Mouse (Mus musculus) kidney, adult 2 months (tissue): ENCODE data around the gene Gstt4. TPM values are rescaled to one million over a fixed set of nuclear protein-coding genes. Genes with fewer than 3 reads are reported as not detected.

Source experiments
- DNase-seq: peaks from one replicate; pipeline ENCODE4 v3.0.0; 2021
- H3K27ac ChIP-seq: fragments of 200-500 bp; 2 replicates; pipeline ENCODE4 v1.5.1; 2012; ENCODE audit warnings: low read depth, low read length, control low read depth, inconsistent platforms; ENCODE audit not compliant: insufficient read depth
- H3K27me3 ChIP-seq: fragments of 200-500 bp; replicated peaks from 2 replicates; pipeline ENCODE4 v1.6.1; 2012; ENCODE audit warnings: mild to moderate bottlenecking, moderate library complexity, low read length, inconsistent platforms; ENCODE audit not compliant: control insufficient read depth, insufficient read depth
- H3K36me3 ChIP-seq: fragments of 200-500 bp; 2 replicates; pipeline ENCODE4 v1.6.1; 2012; ENCODE audit warnings: mild to moderate bottlenecking, moderate library complexity, low read length, inconsistent platforms; ENCODE audit not compliant: control insufficient read depth, insufficient read depth
- H3K4me1 ChIP-seq: fragments of 200-500 bp; 2 replicates; pipeline ENCODE4 v1.6.1; 2011; ENCODE audit warnings: low read length; ENCODE audit not compliant: control insufficient read depth, insufficient read depth
- H3K4me3 ChIP-seq: fragments of 200-500 bp; 2 replicates; pipeline ENCODE4 v1.5.1; 2011; ENCODE audit warnings: mild to moderate bottlenecking, low read depth, low read length, control low read depth; ENCODE audit not compliant: insufficient read depth
- CTCF ChIP-seq: fragments of 200-500 bp; conservative IDR thresholded peaks from 2 replicates; pipeline ENCODE4 v1.5.1; 2011; ENCODE audit warnings: low read depth, mild to moderate bottlenecking, control low read depth, low read length, moderate library complexity, mixed read lengths; ENCODE audit not compliant: insufficient read depth, insufficient read length
- POLR2A ChIP-seq: fragments of 200-500 bp; IDR thresholded peaks from one replicate; pipeline ENCODE4 v1.6.1; 2011; ENCODE audit warnings: low read depth, low read length, control low read depth
- WGBS: fragments of 180-500 bp; shearing (Covaris S2); methylation state at CpG from one replicate; pipeline ENCODE4 v1.1.7; 2018; 5-methylcytosine and 5-hydroxymethylcytosine counted together
- polyA plus RNA-seq: library from polyadenylated mRNA; depleted of rRNA; stranded (reverse); fragments of >200 nt; gene quantifications from 2 replicates; pipeline ENCODE4 v1.2.3, GENCODE M21; 2012

Gstt4 gene
- polyA plus RNA-seq, 1 experiment = 0.11 TPM

DNA sequence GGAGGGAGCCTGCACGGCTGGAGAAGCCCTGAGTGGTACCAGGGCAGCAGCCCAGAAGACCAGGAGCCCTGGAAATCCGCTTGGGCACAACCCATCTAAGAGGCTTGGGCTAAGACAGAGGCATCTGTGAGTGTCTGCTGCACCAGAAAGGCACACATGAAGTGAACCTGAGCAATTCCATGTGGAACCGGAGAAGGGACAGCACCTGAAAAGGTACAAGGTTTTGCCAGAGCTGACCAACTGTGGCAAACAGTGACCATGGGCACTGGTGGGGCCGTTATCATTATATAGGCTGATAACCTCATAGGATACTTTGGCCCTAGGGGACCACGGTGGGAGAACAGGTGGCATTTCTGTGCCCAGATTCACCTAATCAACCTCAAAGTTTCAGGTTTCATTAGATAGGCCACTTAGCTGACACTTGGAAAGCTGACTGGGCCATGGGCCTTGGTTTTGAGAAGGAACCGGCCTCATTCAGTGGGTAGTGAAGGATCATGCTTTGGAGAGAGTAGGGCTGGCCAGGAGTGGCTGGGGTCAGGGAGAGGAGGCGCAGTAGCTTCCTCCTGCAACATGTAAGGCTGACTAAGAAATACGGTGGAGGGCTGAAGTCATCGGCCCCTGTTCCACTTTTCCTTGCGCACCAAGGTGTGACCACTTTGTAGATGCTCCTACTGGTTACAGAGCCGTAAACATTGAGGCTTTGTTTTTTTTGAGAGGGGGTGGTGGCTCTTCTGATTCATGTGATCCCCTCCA, 34.0 kb upstream of the Gstt4 start:
- Histone ChIP-seq H3K4me3 (no peak overlapping the region), H3K36me3 (no peaks in the 10 kb centered on the region), H3K27ac (no peak overlapping the region), H3K27me3 (no peaks in the 10 kb centered on the region), H3K4me1 (peaks cover 6% of the 10 kb centered on the region; the same call in 1 of the 2 replicates)
- no peak for TF ChIP-seq CTCF
- TF ChIP-seq POLR2A = no peak
- 89% methylated on average over 11 of the region's 11 CpGs for WGBS
- DNase-seq = no peak

DNA sequence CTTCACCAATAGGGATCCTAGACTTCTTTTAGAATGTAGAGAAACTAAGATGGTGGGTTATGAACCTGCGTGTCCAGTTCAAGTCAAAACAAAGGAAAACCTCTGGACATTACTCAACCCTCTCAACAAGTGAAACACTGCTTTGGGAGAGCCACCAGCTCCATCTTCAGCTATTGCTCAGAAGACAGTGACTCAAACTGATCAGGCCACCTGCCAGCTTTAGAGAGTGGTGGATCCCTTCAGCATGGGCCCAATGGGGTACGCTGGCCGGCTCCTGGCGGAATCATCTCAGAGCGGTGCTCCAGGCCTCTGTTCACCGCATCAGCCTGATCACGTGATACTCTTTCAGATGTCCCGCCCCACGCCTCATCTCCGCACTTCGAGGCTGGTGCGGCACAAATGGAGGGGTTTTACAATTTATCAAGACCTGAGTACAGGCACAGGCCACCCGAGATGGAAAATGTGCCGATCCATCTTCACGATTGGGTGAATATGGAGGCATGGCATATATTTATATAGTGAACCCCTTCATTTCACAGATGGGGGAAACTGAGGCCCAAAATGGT, 33.2 kb upstream of the Gstt4 start:
- no peak for DNase-seq
- no peak overlapping the region for H3K4me3 ChIP-seq
- WGBS = 94% methylated on average over 15 of the region's 15 CpGs
- no peaks in the 10 kb centered on the region for H3K27me3 ChIP-seq
- H3K36me3 ChIP-seq = no peaks in the 10 kb centered on the region
- H3K4me1 ChIP-seq = peaks cover 3% of the 10 kb centered on the region; the same call in 1 of the 2 replicates
- no peak for TF ChIP-seq CTCF
- no peak overlapping the region for H3K27ac ChIP-seq

DNA sequence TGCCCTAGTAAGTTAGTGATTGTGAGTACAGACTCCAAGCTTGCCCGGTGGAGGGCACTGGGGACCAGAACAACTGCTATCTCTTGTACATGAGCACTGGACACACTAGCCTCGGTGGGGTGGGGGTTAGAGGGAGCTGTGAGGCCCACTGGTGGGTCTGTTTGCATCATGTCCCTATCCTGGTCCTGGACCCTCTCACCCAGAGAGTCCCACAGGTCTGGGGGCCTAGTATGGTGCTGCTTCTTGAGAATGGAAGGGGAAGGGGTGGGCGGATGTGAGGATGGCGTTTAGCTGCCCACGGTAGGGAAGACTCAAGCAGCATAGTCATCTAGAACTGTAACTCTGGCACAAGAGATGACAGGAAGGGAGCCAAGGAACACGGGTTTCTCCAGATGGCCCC, 32.4 kb upstream of the Gstt4 start:
- H3K4me3 ChIP-seq = no peak overlapping the region
- no peak for TF ChIP-seq POLR2A
- no peak for TF ChIP-seq CTCF
- WGBS = 84% methylated on average over 6 of the region's 6 CpGs

GRCm38 (mm10) chr10:75854096-75854495, 31.8 kb upstream of the Gstt4 start:
- Histone ChIP-seq H3K36me3 (no peaks in the 10 kb centered on the region), H3K27me3 (no peaks in the 10 kb centered on the region), H3K27ac (no peak overlapping the region), H3K4me3 (no peak overlapping the region), H3K4me1 (no peaks in the 10 kb centered on the region; the same call in 1 of the 2 replicates)
- 56% methylated on average over 5 of the region's 5 CpGs for WGBS
- DNase-seq = no peak
- TF ChIP-seq CTCF (no peak), POLR2A (no peak)

More for the DNA sequence above, 32.4 kb upstream of the Gstt4 start:
- Histone ChIP-seq H3K27ac (no peak overlapping the region), H3K36me3 (no peaks in the 10 kb centered on the region), H3K4me1 (no peaks in the 10 kb centered on the region; the same call in 1 of the 2 replicates), H3K27me3 (no peaks in the 10 kb centered on the region)
- DNase-seq = no peak

DNA sequence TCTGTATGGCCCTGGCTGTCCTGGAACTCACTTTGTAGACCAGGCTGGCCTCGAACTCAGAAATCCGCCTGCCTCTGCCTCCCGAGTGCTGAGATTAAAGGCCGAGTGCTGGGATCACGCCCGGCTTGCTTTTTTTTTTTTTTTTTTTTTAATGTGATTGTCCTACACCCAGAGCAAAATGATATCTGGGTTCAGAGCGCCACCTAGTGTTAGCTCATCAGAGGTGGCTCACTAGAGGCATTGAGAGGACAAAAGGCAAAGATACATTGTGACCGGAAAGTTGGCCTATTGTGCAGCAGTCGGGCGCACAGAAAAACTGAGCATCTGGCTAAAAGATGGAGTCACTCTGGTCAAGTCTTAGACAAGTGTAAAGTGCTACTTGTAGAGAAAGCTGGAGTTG, 31.1 kb upstream of the Gstt4 start:
- Histone ChIP-seq H3K27me3 (no peaks in the 10 kb centered on the region), H3K36me3 (no peaks in the 10 kb centered on the region), H3K4me1 (no peaks in the 10 kb centered on the region; the same call in 1 of the 2 replicates), H3K4me3 (no peak overlapping the region), H3K27ac (no peak overlapping the region)
- 15% methylated on average over 10 of the region's 10 CpGs for WGBS
- peak; percentile 92 for DNase-seq
- TF ChIP-seq CTCF = peak; percentile 70
- TF ChIP-seq POLR2A = no peak

- WGBS = 77% methylated on average over 12 of the region's 12 CpGs
- Histone ChIP-seq H3K36me3 (no peaks in the 10 kb centered on the region), H3K27ac (no peak overlapping the region), H3K4me3 (no peak overlapping the region), H3K4me1 (no peaks in the 10 kb centered on the region; the same call in 1 of the 2 replicates), H3K27me3 (no peaks in the 10 kb centered on the region)
- TF ChIP-seq CTCF (no peak), POLR2A (no peak)
- peak; percentile 58 for DNase-seq
Observed at GRCm38 (mm10) chr10:75852539-75853125, 30.3 kb upstream of the Gstt4 start.

DNA sequence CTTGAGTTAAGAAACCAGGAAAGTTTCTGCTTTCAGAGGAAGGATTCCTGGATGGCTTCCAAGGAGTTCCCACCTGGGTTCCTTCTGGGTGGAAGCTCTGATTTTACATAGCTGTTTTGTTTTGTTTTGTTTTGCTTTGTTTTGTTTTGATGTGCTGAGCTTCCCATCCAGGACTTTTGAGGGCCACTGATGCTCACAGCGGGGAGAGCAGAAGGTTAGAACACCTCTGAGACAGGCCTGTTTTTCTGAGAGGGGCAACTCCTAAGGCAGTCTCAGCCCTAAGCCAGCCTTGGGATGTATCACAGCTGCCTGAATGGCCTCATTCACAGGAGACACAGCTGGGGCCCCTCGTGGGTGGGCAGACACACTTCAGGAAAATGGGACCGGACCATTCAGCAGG, 29.3 kb upstream of the Gstt4 start:
- 80% methylated on average over 3 of the region's 3 CpGs for WGBS
- Histone ChIP-seq H3K36me3 (no peaks in the 10 kb centered on the region), H3K27me3 (no peaks in the 10 kb centered on the region), H3K4me3 (no peak overlapping the region), H3K4me1 (no peaks in the 10 kb centered on the region; the same call in 1 of the 2 replicates), H3K27ac (no peak overlapping the region)
- TF ChIP-seq CTCF (no peak), POLR2A (no peak)
- no peak for DNase-seq
